Mouse (Mus musculus) urinary bladder, adult 2 months (tissue): ENCODE results near the gene Ccdc57. TPM values are rescaled to one million over a fixed set of nuclear protein-coding genes. Genes with fewer than 3 reads are reported as not detected.

Experiments
- DNase-seq: peaks from one replicate; pipeline ENCODE4 v3.0.0; 2022; ENCODE audit warnings: low spot score
- polyA plus RNA-seq: library from polyadenylated mRNA; depleted of rRNA; stranded (reverse); fragments of >200 nt; gene quantifications from 2 replicates; pipeline ENCODE4 v1.2.3, GENCODE M21; 2012

Ccdc57 gene
- polyA plus RNA-seq, 1 experiment: 3.8 TPM

DNA sequence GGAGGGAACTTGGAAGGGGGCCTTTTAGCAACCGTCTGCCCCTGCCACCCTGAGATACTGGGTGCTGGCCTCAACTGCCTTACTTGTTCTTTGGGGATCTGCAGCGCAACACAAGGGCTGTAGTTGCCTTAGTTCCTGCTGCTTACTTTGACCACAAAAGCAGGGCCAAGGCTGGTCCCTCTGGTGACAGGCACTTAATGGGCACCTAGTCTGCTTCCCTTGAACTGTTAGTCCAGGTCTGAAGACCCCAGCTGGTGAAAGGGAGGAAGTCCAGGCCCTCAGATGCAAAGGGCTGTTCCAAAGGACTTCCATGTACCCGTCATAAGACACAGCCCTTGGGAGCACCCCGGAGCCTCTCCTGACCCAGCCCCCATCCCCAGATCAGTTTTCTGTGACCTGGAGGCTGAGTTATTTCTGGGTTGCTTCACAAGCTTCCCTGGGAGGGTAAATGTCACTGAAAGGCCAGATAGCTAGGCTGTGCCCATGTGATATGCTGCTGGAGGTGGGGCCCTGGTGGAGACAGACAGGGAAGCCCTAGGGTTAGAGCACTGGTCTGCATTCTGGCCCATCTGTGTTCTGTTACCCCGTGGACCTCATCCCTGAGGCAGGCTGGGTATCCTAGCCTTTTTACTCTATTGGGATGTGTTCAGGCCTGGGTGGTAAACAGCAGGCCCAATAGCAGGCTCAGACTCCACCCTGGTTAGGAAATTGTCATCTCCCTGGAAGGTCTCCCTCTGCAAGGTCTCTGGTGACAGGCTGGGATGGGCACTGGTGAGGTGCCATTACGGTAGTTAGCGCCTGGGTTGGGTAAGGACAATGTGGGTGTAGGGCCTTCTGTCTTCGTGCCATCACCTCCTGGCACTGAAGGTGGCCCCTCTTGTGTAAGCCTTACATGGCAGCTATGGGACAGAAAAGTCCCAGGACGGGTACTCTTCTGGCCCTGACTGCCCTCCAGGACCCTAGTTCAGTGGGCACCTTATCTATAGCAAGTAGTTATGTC, 19.4 kb upstream of the Ccdc57 start:
- no peak for DNase-seq

- DNase-seq: no peak
Observed at GRCm38 (mm10) chr11:120951237-120951636, 18.6 kb upstream of the Ccdc57 start.

GRCm38 (mm10) chr11:120950281-120951202, 17.9 kb upstream of the Ccdc57 start:
- DNase-seq: peak; percentile 59

DNA sequence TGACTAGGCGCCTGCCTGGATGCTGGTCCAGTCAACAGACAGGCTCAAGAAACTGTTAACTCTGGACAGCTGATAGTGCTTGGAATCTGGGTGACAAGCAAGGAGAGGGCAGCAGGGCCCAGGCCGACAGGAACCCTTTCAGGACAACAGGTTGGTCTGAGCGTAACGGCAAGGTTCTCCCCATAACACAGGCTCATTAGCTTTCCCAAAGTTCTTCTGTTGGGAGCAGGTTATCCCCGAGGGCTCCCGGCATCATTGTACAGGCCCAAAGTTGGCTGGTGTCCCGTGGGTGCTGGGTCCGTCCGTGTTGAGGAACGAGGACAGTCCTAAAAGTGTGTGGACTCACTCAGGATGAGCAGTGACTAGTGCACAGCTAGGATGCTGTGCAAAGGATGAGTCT, 17.2 kb upstream of the Ccdc57 start:
- no peak for DNase-seq

DNA sequence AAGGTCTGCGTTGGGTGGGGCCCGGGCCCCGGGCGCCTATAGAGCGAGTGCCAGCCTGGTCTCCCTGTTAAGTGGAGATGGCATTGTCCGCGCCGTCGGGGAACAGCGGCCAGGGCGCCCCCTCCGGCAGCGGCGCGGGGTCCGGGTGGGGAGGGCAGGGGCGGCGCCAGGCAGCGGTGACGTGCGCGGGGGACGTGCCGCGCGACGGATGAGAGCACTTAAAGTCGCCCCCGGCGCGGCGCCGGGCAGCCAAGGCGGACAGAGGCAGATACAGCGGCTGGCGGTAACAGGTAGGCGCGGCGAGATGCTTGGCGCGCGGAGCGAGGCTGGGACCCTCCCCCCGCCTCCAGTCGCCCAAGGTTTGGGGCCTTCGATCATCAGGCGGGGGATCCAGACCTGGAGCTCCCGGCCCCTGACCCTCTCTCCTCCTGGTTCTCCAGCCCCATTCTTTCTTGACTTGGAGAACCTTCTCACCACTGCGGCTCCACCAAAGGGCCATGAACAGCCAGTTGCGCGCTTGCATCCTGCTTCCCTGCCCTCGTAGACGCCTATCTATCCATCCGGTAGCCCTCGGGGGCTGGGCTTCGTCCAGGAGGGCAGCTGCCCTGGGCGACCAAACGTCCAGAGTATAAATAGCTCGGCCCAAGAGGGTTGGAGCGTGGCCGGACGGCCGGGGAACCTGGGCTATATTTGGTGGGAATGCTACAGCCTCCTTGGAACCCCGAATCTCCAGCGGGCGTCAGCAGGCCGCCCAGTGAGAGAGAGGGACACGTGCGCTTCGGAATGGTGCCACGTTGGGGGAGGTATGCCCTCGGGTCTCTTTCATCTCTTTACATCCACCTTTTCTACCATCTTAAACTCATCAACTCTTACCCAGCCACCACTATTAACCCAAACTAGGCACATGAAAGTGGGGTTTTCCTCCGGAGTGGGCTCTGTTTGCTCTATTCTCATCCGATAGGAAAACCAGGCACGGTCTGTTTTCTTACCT, 16.5 kb upstream of the Ccdc57 start:
- peak; percentile 48 for DNase-seq

DNA sequence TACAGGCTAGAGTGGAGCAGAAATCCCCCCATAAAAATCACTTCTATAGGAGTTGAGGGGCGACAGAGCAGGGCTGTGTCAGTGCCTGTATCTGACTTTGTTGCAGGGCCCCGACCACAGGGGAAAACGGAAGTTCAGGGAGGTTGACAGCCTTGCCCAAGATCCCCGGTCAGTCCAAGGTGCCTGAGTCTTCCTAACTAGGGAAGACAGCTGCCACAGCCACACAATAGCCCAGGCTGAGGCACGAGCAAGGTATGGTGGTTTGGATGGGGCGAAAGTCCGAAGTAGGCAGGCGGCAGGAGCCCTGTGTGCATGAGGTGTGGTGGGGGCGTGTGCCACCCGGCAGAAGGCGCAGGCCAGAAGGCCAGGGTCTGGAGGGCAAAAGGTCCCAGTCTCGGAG, 15.7 kb upstream of the Ccdc57 start, which contains the start of gene Slc16a3:
Gene Slc16a3, plus strand, starts transcription at position 153 of the 400 bp plus-strand sequence.
- DNase-seq: no peak

DNA sequence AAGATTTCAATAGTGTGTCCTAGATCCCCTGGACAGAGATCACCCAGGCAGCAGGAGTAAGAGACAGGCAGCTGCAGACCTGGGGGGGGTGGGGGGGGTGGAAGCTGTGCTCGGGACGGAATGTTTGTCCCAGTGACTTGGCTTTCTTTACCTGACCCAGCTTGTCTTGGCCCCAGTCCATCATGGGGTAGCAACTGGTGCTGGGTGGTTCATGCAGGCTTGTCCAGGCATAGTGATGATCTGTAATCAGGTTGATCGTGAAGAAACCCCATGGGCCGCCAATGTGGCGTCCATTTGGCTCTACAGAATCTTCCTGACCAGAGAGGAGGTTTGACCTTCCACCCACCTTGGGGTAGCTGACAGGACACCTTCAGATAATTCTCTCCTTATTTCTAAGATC, 13.3 kb upstream of the Ccdc57 start:
- no peak for DNase-seq

DNA sequence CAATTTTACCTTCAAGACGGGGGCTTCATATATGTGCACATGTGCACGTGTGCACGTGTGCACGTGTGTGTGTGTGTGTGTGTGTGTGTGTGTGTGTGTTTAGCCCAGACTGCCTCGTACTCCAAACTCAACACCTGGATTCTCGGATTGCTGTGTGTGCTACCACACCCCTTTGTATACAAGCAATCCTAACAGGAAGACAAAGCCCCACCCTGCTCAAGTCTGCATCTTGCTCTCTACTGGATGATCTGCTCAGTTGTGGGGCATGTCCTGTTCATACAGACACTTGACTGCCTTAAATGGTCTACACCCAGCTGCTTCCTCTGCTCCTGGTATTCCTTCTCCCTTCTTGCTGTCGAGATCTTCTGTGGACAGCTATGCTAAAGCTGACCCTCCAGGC, 12.6 kb upstream of the Ccdc57 start:
- DNase-seq: no peak

DNA sequence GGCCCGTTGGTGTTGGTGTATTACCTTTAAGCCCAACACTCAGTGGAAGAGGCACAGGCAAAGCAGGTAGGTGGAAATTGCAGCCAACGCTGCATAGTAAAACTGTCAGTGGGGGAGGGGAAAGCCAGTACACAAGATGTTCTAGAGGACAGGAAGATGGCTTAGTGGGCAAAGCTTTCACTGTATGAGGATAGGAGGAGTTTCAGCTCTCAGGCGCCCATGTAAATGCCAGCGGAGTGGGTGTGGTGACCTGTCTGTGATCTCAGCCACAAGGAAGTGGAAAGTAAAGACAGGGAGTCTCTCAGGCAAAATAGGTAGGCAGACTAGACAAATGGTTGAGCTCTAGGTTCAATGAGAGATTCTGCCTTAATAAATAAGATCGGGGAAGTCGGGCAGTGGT, 8.3 kb upstream of the Ccdc57 start:
- DNase-seq: no peak

DNA sequence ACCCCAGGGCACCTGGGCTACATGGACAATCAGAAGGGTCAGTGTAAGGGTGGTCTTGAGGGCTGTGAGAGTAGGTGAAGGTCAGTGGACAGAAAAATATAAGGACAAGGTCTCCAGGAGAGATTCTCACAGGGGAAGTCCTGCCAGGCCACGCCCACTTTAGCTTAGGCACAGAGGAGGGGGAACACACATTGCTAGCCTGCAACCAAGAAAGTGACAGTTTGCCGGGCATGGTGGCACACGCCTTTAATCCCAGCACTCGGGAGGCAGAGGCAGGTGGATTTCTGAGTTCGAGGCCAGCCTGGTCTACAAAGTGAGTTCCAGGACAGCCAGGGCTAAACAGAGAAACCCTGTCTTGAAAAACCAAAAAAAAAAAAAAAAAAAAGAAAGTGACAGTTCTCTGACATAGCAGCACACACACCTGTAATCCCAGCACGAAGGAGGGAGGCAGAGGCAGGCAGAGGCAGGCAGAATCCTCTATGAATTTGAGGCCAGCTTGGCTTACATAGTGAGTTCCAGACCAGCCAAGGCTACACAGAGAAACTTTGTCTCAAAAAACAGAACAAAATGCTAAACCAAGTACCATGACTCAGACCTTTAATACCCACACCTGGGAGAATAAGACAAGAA, 7.2 kb upstream of the Ccdc57 start:
- no peak for DNase-seq

DNA sequence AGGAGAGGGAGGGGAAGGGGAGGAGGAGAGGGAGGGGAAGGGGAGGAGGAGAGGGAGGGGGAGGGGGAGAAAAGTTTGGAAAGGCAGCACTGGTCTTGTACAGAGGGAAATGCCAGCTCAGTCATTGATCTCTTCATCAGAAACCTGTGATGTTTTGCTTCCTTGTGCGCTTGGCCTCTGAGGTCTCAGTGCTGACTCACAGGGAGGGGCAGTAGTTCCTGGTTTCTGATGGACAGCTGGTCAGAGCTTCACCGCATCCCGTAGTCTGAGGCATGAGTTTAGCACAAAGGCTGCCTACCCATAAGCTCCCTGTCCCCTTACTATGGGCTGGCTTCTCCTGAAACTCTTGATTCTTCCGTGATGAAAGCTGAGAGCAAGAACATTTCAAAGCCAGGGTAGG, 6.1 kb upstream of the Ccdc57 start:
- no peak for DNase-seq

GRCm38 (mm10) chr11:120937976-120938375, 5.3 kb upstream of the Ccdc57 start:
- no peak for DNase-seq

- no peak for DNase-seq
Observed at GRCm38 (mm10) chr11:120931479-120931878, 1.2 kb downstream of the Ccdc57 start.

DNA sequence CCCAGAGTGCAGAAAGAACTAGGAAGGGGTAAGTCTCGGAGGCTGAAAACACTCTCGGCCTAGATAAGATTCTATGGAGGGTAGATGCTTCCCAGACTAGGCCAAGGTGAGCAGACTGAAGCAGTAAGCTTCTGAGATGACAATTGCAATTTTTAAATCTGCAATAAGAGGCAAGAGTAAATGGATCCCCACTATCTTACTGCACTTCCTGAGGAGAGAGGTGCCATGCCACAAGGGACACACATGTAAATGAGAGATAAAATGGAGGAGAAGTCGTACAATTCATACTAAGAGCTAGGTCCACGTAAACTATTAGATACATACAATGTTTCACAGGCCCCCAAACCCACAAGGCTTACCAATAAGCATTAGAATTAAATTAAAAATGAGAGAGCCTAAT, 4.2 kb downstream of the Ccdc57 start:
- no peak for DNase-seq

DNA sequence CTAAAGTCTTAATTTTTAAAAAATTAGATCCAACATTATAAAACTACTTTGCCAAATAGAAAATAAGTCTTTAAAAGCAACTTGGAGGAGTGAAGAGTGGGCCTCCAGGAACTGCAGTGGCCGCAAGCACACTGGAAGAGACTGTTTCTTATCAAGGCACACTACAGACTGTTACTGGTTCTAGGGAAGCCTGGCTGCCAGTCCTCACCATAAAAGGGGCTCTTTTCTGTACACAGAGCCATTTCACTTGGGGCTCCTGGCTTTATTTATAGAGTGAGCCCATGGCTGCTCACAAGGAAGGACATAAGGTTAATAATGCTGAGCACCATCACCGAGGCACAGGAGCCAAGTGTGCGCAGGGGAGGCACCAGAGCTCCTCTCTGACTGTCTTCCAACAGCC, 10.1 kb downstream of the Ccdc57 start:
- DNase-seq: no peak

- DNase-seq: no peak
Observed at GRCm38 (mm10) chr11:120917756-120918155, 14.9 kb downstream of the Ccdc57 start.

- DNase-seq: no peak
Observed at GRCm38 (mm10) chr11:120916477-120916876, 16.2 kb downstream of the Ccdc57 start.

- no peak for DNase-seq
Observed at GRCm38 (mm10) chr11:120913796-120914195, 18.9 kb downstream of the Ccdc57 start.

GRCm38 (mm10) chr11:120905430-120905873, 27.2 kb downstream of the Ccdc57 start:
- DNase-seq: peak; percentile 44

DNA sequence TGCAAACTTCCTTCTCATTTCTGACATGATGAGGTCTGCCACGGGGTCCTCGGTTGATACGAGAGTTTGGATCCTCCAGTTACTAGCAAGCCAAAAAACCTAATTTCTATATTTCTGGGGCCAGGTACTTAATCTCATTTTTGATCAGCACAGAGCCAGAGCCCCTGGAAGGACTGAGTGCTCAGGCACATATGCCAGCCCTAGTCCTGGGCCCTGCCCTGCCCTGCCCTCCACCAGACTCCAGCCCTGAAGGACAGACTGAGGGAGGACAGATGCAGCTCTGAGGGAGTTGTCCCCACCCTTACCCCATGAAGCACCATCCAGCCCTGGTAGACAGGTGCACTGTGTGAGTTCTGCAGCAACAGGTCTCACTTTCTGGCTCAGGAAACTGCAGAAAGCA, 28.1 kb downstream of the Ccdc57 start:
- no peak for DNase-seq
